Mouse (Mus musculus) intestine, embryonic 15.5 days (tissue): ENCODE results near the gene Olfr453. TPM values are rescaled to one million over a fixed set of nuclear protein-coding genes. Genes with fewer than 3 reads are reported as not detected.
A peak's percentile ranks its signal among the peaks of the same experiment; 100 is the strongest.

Experiments used
- ATAC-seq: fragments of 200-750 bp; cut with Nextera tagmentation; 2 replicates; pipeline ENCODE4 v1.8.0; 2017; ENCODE audit warnings: moderate TSS enrichment, moderate library complexity
- H3K27ac ChIP-seq: fragments of 300-500 bp; sonication (generic); 2 replicates; pipeline ENCODE4 v1.5.1; 2015; ENCODE audit warnings: mild to moderate bottlenecking, inconsistent platforms
- H3K27me3 ChIP-seq: fragments of 300-500 bp; sonication (generic); replicated peaks from 2 replicates; pipeline ENCODE4 v1.6.1; 2015; ENCODE audit warnings: inconsistent platforms
- H3K36me3 ChIP-seq: fragments of 300-500 bp; sonication (generic); 2 replicates; pipeline ENCODE4 v1.6.1; 2015; ENCODE audit warnings: inconsistent platforms
- H3K4me1 ChIP-seq: fragments of 300-500 bp; sonication (generic); replicated peaks from 2 replicates; pipeline ENCODE4 v1.6.1; 2015; ENCODE audit warnings: inconsistent platforms
- H3K4me2 ChIP-seq: fragments of 300-500 bp; sonication (generic); replicated peaks from 2 replicates; pipeline ENCODE4 v1.6.1; 2015; ENCODE audit warnings: mild to moderate bottlenecking, inconsistent platforms
- H3K4me3 ChIP-seq: fragments of 300-500 bp; sonication (generic); replicated peaks from 2 replicates; pipeline ENCODE4 v1.5.1; 2015; ENCODE audit warnings: inconsistent platforms
- H3K9ac ChIP-seq: fragments of 300-500 bp; sonication (generic); 2 replicates; pipeline ENCODE4 v1.6.1; 2015; ENCODE audit warnings: inconsistent platforms
- H3K9me3 ChIP-seq: fragments of 300-500 bp; sonication (generic); 2 replicates; pipeline ENCODE4 v1.6.1; 2016; ENCODE audit warnings: inconsistent platforms
- WGBS: fragments of 180-500 bp; shearing (Covaris S2); methylation state at CpG from one replicate; pipeline ENCODE4 v1.1.7; 2015; 5-methylcytosine and 5-hydroxymethylcytosine counted together
- polyA plus RNA-seq: library from polyadenylated mRNA; unstranded; fragments of >200 nt; fragmentation: Nextera tagmentation; extraction: Ambion mirVana; gene quantifications from 2 replicates; pipeline ENCODE4 v1.2.1, GENCODE M21; 2015

The Olfr453 gene
- not detected in 2 replicates for polyA plus RNA-seq

DNA sequence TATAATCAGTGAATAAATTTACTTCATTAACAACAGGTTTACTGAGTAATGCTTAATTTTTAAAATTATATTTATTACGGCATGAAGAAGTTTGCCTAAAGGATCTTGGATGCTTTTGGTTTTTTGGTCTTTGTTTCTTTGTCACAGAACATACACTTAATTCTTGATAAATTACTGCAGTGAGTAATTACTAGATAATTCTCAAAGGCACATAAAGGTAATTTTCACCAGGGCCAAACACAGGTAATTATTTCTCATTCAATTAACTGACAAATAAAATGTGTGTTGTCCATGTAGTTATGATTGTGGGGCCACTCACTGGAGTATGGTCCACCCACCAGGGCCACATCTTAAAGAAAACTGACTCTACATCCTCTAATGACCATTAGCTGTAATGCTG is at the start of gene Olfr453:
Gene Olfr453 (plus strand): TSS at position 301 of the 400 bp plus-strand sequence.
- Histone ChIP-seq H3K4me2 (no peak within 1 kb of the TSS), H3K36me3 (no peaks in the 10 kb centered on the region), H3K4me3 (no peak within 1 kb of the TSS), H3K27me3 (no peaks in the 10 kb centered on the region), H3K27ac (no peak within 1 kb of the TSS), H3K9ac (no peak within 1 kb of the TSS), H3K9me3 (no peaks in the 10 kb centered on the region), H3K4me1 (no peaks in the 10 kb centered on the region)
- ATAC-seq = no peak
- 96% methylated on average over 1 of the region's 1 CpGs for WGBS

GRCm38 (mm10) chr6:42689761-42690160 is 49.4 kb upstream of the Olfr453 start:
- Histone ChIP-seq H3K4me1 (no peaks in the 10 kb centered on the region), H3K9ac (no peak overlapping the region), H3K4me2 (no peak overlapping the region), H3K9me3 (no peaks in the 10 kb centered on the region), H3K27me3 (no peaks in the 10 kb centered on the region), H3K27ac (no peak overlapping the region), H3K36me3 (0 out of 2 replicates have a peak, but pooled peaks cover 3% of the 10 kb centered on the region), H3K4me3 (no peak overlapping the region)
- no peak for ATAC-seq

DNA sequence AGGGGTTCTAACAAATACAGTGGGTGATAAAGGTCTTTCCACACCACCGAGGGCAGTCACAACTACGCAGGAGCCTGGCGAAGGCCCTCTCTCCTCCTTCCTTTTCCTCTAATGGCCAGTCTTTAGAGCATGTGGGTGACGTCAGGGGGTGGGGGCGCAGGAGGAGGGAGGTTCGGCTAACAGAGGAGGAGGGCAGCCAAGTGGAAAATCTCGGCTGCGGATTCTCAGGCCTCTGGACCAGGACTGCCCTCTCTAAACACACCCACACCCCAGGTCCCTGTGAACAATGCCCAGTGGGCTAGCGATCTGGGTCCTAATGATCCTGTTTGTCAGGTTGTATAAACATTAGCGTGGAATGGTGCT is 47.0 kb upstream of the Olfr453 start:
- Histone ChIP-seq H3K27ac (peak overlapping the region; percentile 95), H3K4me3 (peak overlapping the region; percentile 78), H3K4me1 (no peaks in the 10 kb centered on the region), H3K4me2 (peak overlapping the region; percentile 89), H3K9ac (peak overlapping the region; percentile 87), H3K36me3 (no peaks in the 10 kb centered on the region), H3K9me3 (no peaks in the 10 kb centered on the region), H3K27me3 (no peaks in the 10 kb centered on the region)
- ATAC-seq = peak; percentile 90
- WGBS = 2% methylated on average over 10 of the region's 10 CpGs

DNA sequence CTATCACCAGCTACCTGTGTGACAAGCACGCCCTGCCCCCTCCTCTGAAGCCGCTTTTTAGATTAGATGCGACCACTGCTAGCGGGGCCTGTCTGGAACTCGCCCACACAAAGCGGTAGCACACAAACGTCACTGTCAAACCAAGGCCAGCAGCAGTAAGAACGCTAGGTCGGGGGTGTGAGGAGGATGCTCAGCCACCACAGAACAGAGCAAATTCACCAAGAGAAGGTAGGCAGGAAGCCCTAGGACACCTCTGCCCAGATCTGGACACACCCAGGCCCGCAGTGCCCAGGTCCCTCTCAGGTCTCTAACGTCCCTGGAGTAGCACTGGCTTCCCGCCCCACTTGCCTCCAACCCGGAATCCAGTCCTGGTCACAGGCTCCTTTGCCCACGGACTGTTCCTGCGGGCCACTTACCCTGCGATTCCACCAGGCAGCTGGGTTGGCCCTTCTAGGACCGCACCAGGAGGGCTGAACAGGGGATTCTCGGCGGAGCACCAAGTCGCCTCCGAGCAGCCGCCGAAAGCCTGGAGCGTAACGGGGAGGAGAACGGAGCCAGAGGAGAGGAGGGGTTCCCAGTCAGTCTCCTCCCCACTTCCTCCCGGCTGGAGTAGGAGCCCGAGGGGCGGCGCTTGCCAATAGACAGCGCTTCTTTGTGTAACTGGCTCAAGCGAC is 46.5 kb upstream of the Olfr453 start:
- WGBS = under 1% methylated on average over 32 of the region's 32 CpGs
- ATAC-seq = peak; percentile 96
- peak overlapping the region; percentile 87 for H3K9ac ChIP-seq

GRCm38 (mm10) chr6:42709291-42710211 is 29.6 kb upstream of the Olfr453 start, which contains the start of gene Tcaf1:
Gene Tcaf1 (minus strand): TSS chr6:42710088.
- Histone ChIP-seq H3K4me1 (no peaks in the 10 kb centered on the region), H3K27ac (peak within 1 kb of the TSS; percentile 91), H3K9me3 (no peaks in the 10 kb centered on the region), H3K36me3 (no peaks in the 10 kb centered on the region), H3K4me3 (peak within 1 kb of the TSS; percentile 73), H3K4me2 (peak within 1 kb of the TSS; percentile 80), H3K9ac (peak within 1 kb of the TSS; percentile 81), H3K27me3 (no peaks in the 10 kb centered on the region)
- ATAC-seq = peak; percentile 99
- 2% methylated on average over 28 of the region's 28 CpGs for WGBS

More for the DNA sequence above, 46.5 kb upstream of the Olfr453 start:
- no peaks in the 10 kb centered on the region for H3K36me3 ChIP-seq
- peak overlapping the region; percentile 78 for H3K4me3 ChIP-seq
- no peaks in the 10 kb centered on the region for H3K4me1 ChIP-seq
- no peaks in the 10 kb centered on the region for H3K27me3 ChIP-seq
- peak overlapping the region; percentile 89 for H3K4me2 ChIP-seq
- H3K27ac ChIP-seq = peak overlapping the region; percentile 95
- no peaks in the 10 kb centered on the region for H3K9me3 ChIP-seq

- H3K4me3 ChIP-seq = no peak overlapping the region
- no peak overlapping the region for H3K27ac ChIP-seq
- H3K9ac ChIP-seq = no peak overlapping the region
- H3K4me1 ChIP-seq = no peaks in the 10 kb centered on the region
- no peaks in the 10 kb centered on the region for H3K27me3 ChIP-seq
- WGBS = 57% methylated on average over 8 of the region's 8 CpGs
- no peak for ATAC-seq
- H3K9me3 ChIP-seq = no peaks in the 10 kb centered on the region
- H3K36me3 ChIP-seq = no peaks in the 10 kb centered on the region
- H3K4me2 ChIP-seq = no peak overlapping the region
These were observed 24.5 kb upstream of the Olfr453 start for GRCm38 (mm10) chr6:42714668-42715067.

DNA sequence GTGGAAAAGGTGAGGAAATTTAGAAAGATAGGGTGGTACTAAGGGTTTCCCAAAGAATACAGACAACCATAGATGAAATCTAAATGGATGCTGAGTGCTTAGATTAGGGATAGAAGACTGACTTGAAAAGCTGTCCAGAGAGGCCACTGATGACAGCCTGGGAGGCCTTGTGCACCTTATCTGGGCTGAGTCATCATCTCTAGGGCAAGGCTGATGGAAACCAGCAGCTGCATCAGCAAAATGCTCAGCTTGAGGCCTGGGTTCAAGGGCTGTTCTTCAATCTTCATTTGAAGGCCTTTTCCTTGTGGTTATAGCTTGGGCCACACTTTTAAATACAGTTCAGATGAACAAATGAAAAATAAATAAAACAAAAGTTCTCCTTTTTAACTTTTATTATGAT is 21.2 kb upstream of the Olfr453 start:
- H3K4me2 ChIP-seq = no peak overlapping the region
- no peaks in the 10 kb centered on the region for H3K4me1 ChIP-seq
- H3K9me3 ChIP-seq = no peaks in the 10 kb centered on the region
- H3K9ac ChIP-seq = no peak overlapping the region
- H3K27me3 ChIP-seq = no peaks in the 10 kb centered on the region
- no peak overlapping the region for H3K27ac ChIP-seq
- no peaks in the 10 kb centered on the region for H3K36me3 ChIP-seq
- no peak for ATAC-seq
- H3K4me3 ChIP-seq = no peak overlapping the region

DNA sequence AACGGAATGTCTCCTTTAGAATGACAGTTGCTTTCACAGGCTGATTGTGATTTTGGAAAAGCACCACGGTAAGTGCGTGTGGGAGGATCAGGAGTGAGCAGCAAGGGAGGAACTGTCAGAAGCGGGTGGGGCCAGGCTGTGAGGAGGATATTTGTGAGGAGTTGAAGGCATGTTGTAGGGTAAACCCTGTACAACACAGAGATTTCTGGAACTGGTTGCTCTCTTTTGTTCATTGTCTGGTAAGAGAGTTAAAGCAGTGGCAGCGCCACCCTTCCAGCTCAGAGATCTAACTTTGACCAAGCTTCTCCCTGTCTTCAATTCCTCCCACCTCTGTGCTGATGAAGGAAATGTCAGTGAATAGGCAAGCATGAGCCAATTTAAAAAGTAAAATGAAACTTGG is 3.1 kb downstream of the Olfr453 start:
- Histone ChIP-seq H3K9ac (no peak overlapping the region), H3K27me3 (no peaks in the 10 kb centered on the region), H3K36me3 (no peaks in the 10 kb centered on the region), H3K4me2 (no peak overlapping the region), H3K9me3 (no peaks in the 10 kb centered on the region), H3K4me1 (no peaks in the 10 kb centered on the region), H3K27ac (no peak overlapping the region), H3K4me3 (no peak overlapping the region)
- no peak for ATAC-seq
- 74% methylated on average over 5 of the region's 5 CpGs for WGBS

- no peaks in the 10 kb centered on the region for H3K36me3 ChIP-seq
- H3K9ac ChIP-seq = no peak overlapping the region
- H3K4me1 ChIP-seq = no peaks in the 10 kb centered on the region
- H3K4me3 ChIP-seq = no peak overlapping the region
- no peaks in the 10 kb centered on the region for H3K27me3 ChIP-seq
- H3K4me2 ChIP-seq = no peak overlapping the region
- no peaks in the 10 kb centered on the region for H3K9me3 ChIP-seq
- no peak overlapping the region for H3K27ac ChIP-seq
- ATAC-seq = no peak
These were observed 8.7 kb downstream of the Olfr453 start for GRCm38 (mm10) chr6:42747846-42748245.

GRCm38 (mm10) chr6:42756104-42756503 is 16.9 kb downstream of the Olfr453 start, which contains the start of gene Olfr38:
Gene Olfr38 (plus strand): TSS chr6:42756404.
- Histone ChIP-seq H3K4me3 (no peak within 1 kb of the TSS), H3K4me2 (no peak within 1 kb of the TSS), H3K4me1 (no peaks in the 10 kb centered on the region), H3K9ac (no peak within 1 kb of the TSS), H3K27ac (no peak within 1 kb of the TSS), H3K36me3 (no peaks in the 10 kb centered on the region), H3K9me3 (no peaks in the 10 kb centered on the region), H3K27me3 (no peaks in the 10 kb centered on the region)
- ATAC-seq = no peak
- WGBS = 64% methylated on average over 1 of the region's 1 CpGs

DNA sequence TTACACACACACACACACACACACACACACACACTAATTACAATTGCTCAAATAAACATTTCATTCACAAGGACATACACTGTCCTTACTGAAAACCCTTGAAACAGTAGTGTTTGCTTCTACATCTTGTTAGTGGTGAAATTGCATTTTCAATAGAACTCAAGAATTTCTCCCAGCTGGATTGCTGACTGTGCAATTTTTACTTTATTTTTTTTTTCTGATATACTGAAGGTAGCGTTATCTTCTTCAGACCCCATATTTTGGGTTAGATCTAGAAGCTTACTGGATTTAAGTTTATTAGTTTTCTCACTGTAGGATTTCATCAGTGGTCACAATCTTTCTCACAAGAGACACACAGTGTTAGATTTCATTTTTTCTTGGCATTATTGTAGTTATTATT is 37.9 kb downstream of the Olfr453 start:
- Histone ChIP-seq H3K36me3 (no peaks in the 10 kb centered on the region), H3K4me1 (no peaks in the 10 kb centered on the region), H3K27ac (no peak overlapping the region), H3K4me2 (no peak overlapping the region), H3K9me3 (no peaks in the 10 kb centered on the region), H3K9ac (no peak overlapping the region), H3K27me3 (no peaks in the 10 kb centered on the region), H3K4me3 (no peak overlapping the region)
- no peak for ATAC-seq
- 85% methylated on average over 1 of the region's 1 CpGs for WGBS

DNA sequence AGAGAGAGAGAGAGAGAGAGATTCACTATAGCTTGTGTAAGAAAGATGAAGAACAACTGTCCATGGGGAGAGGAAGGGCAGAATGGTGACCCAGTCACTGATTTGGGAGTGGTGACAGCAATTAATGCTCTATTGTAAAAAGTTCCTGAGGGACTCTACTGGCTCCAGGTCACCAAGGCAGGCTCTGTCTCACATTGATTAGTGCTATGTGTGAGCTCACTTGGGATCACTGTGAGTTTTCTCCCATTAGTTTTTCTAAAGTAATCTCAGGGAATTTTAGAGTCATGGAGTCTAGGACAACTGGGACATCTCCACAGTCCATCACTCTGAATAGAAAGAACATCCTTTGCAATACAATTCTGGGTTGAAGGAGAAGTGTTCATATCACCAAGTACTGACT is 45.6 kb downstream of the Olfr453 start, which contains the start of gene Olfr452:
Gene Olfr452 (plus strand): TSS at position 301 of the 400 bp plus-strand sequence.
- Histone ChIP-seq H3K9ac (no peak within 1 kb of the TSS), H3K4me1 (no peaks in the 10 kb centered on the region), H3K27ac (no peak within 1 kb of the TSS), H3K36me3 (no peaks in the 10 kb centered on the region), H3K4me3 (no peak within 1 kb of the TSS), H3K27me3 (no peaks in the 10 kb centered on the region), H3K4me2 (no peak within 1 kb of the TSS), H3K9me3 (no peaks in the 10 kb centered on the region)
- ATAC-seq = no peak
